Mouse (Mus musculus): Measurements from ENCODE around the gene Pip5kl1.

Gene Pip5kl1

GRCm38 (mm10) chr2:32574497-32574896, at the start of gene Pip5kl1:
TSS of gene Pip5kl1 (plus strand) at chr2:32574797.
- no peak for DNase-seq

GRCm38 (mm10) chr2:32525816-32526215, 48.8 kb upstream of the Pip5kl1 start:
- DNase-seq: no peak

- DNase-seq: no peak
Measured at GRCm38 (mm10) chr2:32527468-32527966, 47.1 kb upstream of the Pip5kl1 start.

DNA sequence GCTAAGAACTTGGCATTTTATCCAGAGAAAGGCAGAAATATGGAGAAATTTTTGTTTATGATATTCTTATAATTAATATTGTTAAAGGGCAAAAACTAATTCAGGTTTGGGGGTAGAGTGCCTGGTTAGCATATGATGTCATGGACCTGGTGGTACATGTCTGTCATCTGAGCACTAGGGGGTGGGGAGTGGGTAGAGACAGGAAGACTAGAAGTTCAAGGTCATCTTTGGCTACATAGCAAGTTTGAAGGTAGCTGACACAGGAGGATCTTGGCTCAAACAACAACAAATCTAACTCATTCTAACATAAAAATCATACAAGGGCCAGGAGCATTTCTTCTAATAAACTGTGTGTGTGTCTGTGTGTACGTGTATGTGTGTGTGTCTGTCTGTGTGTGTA, 46.3 kb upstream of the Pip5kl1 start:
- DNase-seq: no peak

DNA sequence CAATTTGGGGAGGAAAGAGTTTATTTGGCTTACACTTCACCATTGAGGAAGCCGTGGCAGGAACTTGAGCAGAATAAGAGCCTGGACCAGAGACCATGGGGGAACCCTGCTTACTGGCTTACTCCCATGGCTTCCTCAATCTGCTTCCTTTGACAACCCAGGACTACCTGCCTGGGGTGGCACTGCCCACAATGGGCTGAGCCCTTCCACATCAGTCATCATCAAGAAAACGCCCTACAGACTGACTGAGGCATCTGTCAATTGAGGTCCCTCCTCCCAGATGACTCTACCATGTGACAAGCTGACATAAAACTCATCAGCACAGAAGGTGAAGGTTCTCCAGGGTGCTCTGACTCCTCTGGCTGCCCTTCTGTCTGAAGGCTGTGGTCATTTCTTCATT, 44.1 kb upstream of the Pip5kl1 start:
- DNase-seq: no peak

DNA sequence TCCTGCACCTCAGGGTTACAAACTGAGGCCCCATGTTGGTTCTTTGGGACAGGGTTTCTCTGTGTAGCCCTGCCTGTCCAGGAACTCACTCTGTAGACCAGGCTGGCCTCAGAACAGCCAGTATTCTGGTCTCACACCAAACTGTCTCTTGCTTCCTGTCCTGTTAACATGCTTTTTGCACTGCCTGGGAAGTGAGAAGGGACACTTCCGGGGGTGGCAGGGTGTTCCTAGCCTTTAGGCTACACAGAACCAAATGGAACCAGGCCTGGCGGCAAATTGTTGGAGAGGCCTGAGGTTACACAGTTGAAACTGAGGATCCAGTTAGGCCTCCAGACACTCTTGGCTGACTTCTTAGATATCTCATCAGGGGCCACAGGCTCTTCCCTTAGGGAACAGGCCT, 41.4 kb upstream of the Pip5kl1 start:
- no peak for DNase-seq

DNA sequence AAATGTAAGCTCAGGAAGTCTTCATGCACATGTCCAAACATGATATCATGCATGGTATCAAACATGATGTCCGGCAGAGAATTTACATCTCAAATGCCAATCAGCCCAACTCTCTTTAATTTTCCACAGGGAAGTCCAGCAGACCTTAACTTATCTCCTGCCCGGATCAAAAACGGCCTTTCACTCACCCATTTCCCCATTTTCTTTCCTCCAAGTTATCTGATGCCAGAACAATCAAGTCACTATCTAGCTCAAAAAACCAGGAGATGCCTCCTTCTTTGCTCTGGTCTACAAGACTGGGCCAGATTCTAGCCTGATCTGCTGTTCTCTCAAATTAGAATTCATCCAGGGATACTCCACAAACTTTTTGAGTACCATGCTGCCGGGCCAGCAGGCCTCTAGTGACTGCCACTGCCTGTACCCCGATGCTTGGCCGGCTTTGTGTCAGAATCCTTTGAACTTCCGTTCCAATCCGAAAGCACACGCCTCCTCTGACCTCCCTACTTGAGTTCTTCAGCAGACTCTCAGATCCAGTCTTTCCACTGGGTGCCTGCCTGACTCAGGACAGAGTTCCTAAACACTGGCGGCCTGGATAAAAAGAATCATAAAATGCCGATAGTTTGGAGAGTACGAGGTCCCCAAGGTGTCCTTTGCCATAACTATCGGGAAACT, 40.4 kb upstream of the Pip5kl1 start:
- DNase-seq: peak; percentile 45 to 57

DNA sequence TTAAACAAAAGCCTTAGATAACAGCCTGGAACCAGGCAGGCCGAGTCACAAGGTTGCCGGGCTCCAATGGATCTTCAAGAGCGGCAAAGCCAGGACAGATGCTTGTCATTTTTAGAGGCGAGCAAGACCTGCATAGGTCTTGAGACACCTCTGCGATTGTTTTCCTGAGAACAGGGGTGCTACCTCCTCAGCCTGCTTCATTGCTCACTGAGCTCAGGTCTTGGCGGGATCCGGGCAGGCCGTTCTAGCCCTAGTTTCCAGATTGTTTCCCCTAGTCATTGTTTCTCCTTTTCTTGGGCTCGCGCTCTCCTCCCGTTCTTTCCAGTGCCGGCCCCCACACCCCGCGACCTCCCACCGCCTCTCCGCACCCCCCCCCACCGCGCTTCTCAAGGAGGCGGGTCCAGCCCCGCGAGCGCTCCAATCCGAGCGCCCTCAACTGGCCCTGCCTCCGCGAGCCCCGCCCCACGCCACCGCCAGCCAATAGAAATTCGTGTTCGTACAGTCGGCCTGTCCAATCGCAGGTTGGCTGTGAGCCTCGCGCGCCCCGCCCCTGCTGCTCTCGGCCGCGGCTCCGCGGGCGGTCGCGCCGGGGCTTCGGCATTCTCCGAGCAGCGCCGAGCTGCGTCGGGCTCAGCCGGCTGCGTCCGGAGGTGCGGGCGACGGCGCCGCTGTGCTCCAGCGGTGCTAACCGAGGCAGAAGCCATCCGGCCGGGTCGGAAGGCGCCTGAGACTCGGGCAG, 39.7 kb upstream of the Pip5kl1 start, which contains the start of gene Fam102a:
Fam102a (plus strand) TSS at position 600 of the 739 bp plus-strand sequence.
- peak; percentile 99 for DNase-seq

GRCm38 (mm10) chr2:32535501-32535991, 39.1 kb upstream of the Pip5kl1 start:
- no peak for DNase-seq

DNA sequence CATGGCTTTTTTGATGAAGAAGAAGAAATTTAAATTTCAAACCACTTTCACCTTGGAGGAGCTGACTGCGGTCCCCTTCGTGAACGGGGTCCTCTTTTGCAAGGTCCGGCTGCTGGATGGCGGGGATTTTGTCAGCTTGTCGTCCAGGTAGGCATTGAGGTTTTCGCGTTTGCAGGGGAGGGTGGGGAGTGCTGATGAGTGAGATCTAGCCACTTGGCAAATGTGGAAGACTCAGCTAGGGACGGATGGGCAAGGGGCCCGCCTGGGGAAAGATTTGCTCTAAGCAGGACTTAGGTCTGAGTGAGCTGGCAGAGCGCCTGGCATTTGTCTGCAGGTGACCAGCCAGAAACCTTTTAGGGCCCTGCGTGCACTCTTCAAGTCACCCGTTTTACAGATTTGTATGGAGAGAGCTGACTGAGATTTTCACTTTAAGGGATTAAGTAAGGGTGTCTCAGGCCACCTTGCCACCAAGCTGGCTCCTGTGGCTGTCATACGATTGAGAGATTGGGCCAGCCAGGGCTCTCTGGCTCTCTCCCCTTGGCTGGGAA, 38.4 kb upstream of the Pip5kl1 start:
- peak in 1 of 2 experiments; percentile 33 for DNase-seq

DNA sequence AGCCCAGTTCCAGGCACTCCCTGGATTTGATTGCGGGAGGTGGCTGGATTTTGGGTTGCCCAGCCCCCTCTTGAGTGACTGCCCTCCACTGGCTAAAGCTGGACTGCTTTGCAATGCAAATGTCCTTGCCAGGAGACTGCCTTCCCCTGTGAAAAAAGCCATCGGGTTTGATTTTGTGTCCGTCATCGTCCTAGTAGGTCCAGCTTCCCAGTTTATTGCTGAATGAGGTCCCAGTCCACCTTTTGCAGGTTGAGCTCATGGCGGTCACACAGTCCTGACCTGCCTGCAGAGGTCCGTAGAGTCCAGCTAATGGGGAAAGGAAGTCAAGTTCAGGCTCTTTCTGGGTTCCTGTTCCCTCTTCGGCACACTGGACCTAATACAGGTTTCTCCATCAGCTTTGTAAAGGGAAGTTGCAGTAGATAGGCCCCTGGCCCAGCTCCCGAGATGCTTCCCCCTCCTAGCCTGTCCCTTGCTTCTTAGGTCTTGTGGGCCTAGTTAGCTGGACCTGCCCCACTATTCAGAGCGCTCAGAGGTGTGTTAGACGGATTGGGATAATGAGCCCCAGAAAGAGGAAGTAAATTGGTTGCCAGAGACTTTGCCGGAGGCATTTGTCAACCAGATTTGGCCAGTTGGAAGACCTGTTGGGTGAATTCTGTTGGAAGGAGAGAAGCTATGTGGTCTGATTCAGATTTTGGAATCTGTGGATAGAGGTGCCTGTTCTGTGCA, 37.8 kb upstream of the Pip5kl1 start:
- DNase-seq: no peak

- no peak for DNase-seq
Measured at GRCm38 (mm10) chr2:32537360-32537905, 37.2 kb upstream of the Pip5kl1 start.

GRCm38 (mm10) chr2:32537941-32538340, 36.7 kb upstream of the Pip5kl1 start:
- DNase-seq: no peak

GRCm38 (mm10) chr2:32538461-32538860, 36.1 kb upstream of the Pip5kl1 start:
- DNase-seq: no peak

- no peak for DNase-seq
Measured at GRCm38 (mm10) chr2:32539452-32539981, 35.1 kb upstream of the Pip5kl1 start.

GRCm38 (mm10) chr2:32541333-32541908, 33.2 kb upstream of the Pip5kl1 start:
- DNase-seq: no peak

DNA sequence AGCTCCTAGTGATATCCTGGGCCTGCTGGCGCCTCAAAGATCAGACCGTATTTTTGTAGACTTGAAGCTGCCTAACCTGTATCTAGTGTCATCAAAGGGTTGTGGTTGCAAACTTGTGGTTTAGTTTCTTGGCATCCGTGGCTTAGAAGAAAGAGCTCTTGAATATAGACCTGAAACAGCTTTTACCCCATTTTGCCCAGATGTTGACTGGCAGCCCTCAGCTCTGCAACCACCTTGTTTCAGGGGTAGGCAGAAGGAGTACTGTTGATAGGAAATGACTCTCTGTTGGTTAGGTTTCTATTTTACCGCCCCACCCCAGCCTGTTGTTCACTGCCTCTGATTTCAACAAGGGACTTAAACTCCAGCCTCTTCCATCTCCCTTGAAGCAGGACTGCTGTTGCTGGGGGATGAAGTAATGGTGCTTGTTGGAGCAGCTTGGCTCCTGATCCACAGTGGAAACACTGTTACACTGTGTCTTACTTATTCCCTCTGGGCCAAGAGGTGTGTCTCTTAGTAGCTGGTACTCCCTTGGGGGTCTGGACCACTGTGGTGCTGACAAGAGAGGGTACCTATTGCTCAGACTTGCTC, 32.5 kb upstream of the Pip5kl1 start:
- DNase-seq: peak; percentile 69 to 81

DNA sequence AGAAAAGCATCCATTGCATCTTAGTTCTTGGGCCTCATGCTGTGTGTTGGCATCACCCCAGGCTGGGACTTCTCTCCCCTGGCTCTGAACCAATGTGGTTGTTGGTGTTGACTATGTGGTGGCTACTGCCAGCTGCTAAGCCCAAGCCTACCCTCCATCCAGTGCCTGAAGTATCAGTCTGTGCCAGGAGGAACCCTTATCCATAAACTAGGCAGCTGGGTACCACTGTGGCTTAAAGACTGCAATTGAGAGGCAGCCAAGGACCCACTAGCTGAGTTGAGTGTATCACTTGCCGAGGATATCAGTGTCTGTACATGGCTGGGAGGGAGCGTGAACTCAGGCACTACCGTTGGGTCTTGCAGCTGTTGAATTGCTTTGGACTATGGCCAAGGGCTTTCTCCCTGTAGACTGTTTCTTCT, 31.6 kb upstream of the Pip5kl1 start:
- no peak for DNase-seq

DNA sequence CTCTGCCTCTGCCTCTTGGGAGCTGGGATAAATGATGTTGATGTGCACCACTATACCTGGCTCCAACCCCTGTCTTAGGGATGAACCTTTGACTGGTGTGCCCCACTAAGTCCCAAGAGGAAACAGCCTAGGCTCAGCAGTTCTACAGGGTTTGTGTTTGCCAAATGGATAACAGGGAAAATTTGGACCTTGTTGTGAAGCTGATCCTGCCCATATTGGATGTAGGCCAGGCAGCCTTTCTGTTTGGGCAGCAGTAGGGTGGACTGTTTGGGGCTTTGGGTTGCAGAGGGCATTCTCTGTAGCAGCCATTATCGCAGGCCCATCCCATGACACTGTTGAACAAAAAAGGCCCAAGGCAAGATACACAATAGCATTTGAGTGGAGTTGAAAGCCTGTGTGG, 27.6 kb upstream of the Pip5kl1 start:
- no peak for DNase-seq

GRCm38 (mm10) chr2:32547380-32547779, 27.2 kb upstream of the Pip5kl1 start:
- DNase-seq: no peak

DNA sequence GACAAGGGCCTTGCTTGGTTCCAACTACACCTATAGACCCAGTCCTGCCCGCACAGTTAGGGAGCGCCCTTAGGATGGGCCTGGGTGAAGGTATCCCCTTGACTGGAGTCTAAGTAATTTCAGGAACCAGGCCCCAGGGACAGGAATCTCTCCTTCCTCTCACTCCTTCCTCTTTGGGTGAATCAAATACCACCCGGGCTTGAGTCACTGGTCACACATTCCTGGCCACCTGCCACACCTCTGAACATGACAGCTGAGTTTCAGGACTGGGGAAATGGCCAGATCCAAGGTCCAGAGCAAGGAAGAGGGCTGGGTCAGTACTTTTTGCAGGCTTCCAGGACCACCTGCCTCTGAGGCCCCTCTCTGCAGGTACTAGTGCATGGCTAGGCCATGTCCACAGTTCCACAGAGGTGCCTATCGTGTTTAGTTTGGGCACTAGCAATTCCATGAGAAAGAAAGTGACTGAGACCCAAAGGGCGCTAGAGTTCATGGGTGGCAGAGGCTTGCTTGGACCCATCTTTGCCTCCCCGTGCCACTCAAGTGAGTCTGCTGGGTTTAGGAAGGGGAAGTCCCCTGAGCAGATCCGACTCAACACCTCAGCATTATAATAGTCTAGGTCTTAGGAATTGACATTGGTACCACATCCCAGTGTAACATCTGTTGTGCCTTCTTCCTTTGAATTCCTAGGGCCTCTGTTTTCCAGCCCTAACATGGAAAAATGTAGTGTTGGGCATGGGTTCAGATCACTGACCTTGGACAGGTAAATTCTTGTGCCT, 26.4 kb upstream of the Pip5kl1 start:
- DNase-seq: no peak

Data from thymus, postnatal 36 days (tissue).